Mouse (Mus musculus): ENCODE results near the gene Ube2a.
"Not testable (repeated sequence)": the region's sequence is repeated elsewhere in the genome, so short reads cannot be mapped to it uniquely, and the experiment has no call there.

DNA sequence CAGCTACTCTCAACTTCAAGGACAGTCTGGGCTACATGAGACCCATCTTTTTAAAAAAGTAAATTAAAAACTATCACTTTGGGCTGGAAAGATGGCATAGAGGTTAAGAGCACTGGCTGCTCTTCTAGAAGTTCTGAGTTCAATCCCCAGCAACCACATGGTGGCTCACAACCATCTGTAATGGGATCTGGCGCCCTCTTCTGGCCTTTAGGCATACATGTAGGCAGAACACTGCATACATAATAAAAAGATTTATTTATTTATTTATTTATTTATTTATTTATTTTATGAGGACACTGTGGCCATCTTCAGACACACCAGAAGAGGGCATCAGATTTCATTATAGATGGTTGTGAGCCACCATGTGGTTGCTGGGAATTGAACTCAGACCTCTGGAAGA is 25.2 kb downstream of the Ube2a start:
- TF ChIP-seq TCF3 (IDR thresholded peaks at IDR 0.05; ENCODE audit: insufficient read length, low read depth); POLR2A (IDR thresholded peaks at IDR 0.05; ENCODE audit: insufficient read length, low read depth); E2F4 (IDR thresholded peaks at IDR 0.05; ENCODE audit: insufficient read depth); USF1 (IDR thresholded peaks at IDR 0.05; ENCODE audit: low read depth); MYOD1 (IDR thresholded peaks at IDR 0.05; ENCODE audit: control insufficient read depth in 1 of 3, insufficient read length in 2 of 3, low read depth in 2 of 3); MYOG (IDR thresholded peaks at IDR 0.05; ENCODE audit: control insufficient read depth in 1 of 3, insufficient read depth in 1 of 3, insufficient read length in 2 of 3, low read depth in 2 of 3); SRF (IDR thresholded peaks at IDR 0.05; ENCODE audit: control insufficient read depth, insufficient read length, low read depth); TCF12 (IDR thresholded peaks at IDR 0.05; ENCODE audit: insufficient read depth, poor library complexity, severe bottlenecking); MAX (IDR thresholded peaks at IDR 0.05; ENCODE audit: low read depth): not testable (repeated sequence)
